Mouse (Mus musculus) CH12.LX (cell line): ENCODE measurements around the gene Sh3bp2. TPM values are rescaled to one million over a fixed set of nuclear protein-coding genes. Genes with fewer than 3 reads are reported as not detected.
A peak's percentile ranks its signal among the peaks of the same experiment; 100 is the strongest.

ENCODE experiments used
- DNase-seq: peaks from one replicate; pipeline ENCODE4 v3.0.0-alpha.2; 2013; ENCODE audit errors: extremely low read depth
- H3K27ac ChIP-seq: 2 replicates; pipeline ENCODE4 v1.5.1; 2012; ENCODE audit warnings: low read depth, mild to moderate bottlenecking, control low read depth, moderate library complexity; ENCODE audit not compliant: insufficient read depth
- H3K27me3 ChIP-seq: replicated peaks from 2 replicates; pipeline ENCODE3; 2012; ENCODE audit warnings: inconsistent platforms
- H3K36me3 ChIP-seq, 2 experiments: replicated peaks in 1 of 2; 2 replicates each; pipeline versions ENCODE3 to v1.6.1; 2012; ENCODE audit warnings: inconsistent platforms in 1 of 2, low read length in 1 of 2, mild to moderate bottlenecking in 1 of 2, mixed read lengths in 1 of 2, moderate library complexity in 1 of 2; ENCODE audit not compliant: control insufficient read depth in 1 of 2, insufficient read depth in 1 of 2
- H3K4me1 ChIP-seq, 2 experiments: 2 replicates each; pipeline ENCODE4 v1.6.1; 2012; ENCODE audit warnings: inconsistent platforms in 1 of 2, moderate library complexity in 1 of 2; ENCODE audit not compliant: insufficient read depth in 2 of 2, control insufficient read depth in 1 of 2
- H3K4me2 ChIP-seq: 2 replicates; pipeline ENCODE4 v1.6.1; 2012; ENCODE audit warnings: low read depth, mild to moderate bottlenecking, control low read depth; ENCODE audit not compliant: poor library complexity, insufficient read depth, severe bottlenecking
- H3K4me3 ChIP-seq, 3 experiments: fragments of 150-350 bp in 1 of 3; sonication (generic) in 1 of 3; replicated peaks in 1 of 3; 2 replicates each; pipeline versions ENCODE3 to v1.5.1; 2011 to 2012; ENCODE audit warnings: low read depth in 2 of 3, low read length in 2 of 3, mild to moderate bottlenecking in 2 of 3, moderate library complexity in 2 of 3, control low read depth in 1 of 3, improper control_type of control experiment in 1 of 3, inconsistent platforms in 1 of 3, mixed read lengths in 1 of 3; ENCODE audit not compliant: poor library complexity in 1 of 3
- H3K79me2 ChIP-seq: replicated peaks from 2 replicates; pipeline ENCODE4 v1.6.1; 2012; ENCODE audit warnings: mild to moderate bottlenecking, moderate library complexity; ENCODE audit not compliant: control insufficient read depth, poor library complexity, insufficient read depth, severe bottlenecking; ENCODE audit errors: extremely low read depth
- H3K9ac ChIP-seq: 2 replicates; pipeline ENCODE4 v1.6.1; 2012; ENCODE audit warnings: low read depth, mild to moderate bottlenecking, control low read depth, moderate library complexity; ENCODE audit not compliant: insufficient read depth
- H3K9me3 ChIP-seq: replicated peaks from 2 replicates; pipeline ENCODE3; 2012; ENCODE audit warnings: low read length, inconsistent platforms, mixed read lengths
- BHLHE40 ChIP-seq: IDR thresholded peaks from 2 replicates; pipeline ENCODE4 v1.6.1; 2011; ENCODE audit warnings: mild to moderate bottlenecking, low read depth, low read length, improper control_type of control experiment
- CHD1 ChIP-seq: IDR thresholded peaks from 2 replicates; pipeline ENCODE4 v1.6.1; 2012; ENCODE audit warnings: low read depth, low read length, improper control_type of control experiment, inconsistent platforms
- CHD2 ChIP-seq: IDR thresholded peaks from 2 replicates; pipeline ENCODE4 v1.6.1; 2011; ENCODE audit warnings: low read length, improper control_type of control experiment
- CTCF ChIP-seq, 2 experiments: IDR thresholded peaks in 1 of 2; conservative IDR thresholded peaks in 1 of 2; 2 replicates each; pipeline ENCODE4 v1.5.1; 2011 to 2012; ENCODE audit warnings: low read depth in 2 of 2, low read length in 2 of 2, improper control_type of control experiment in 1 of 2, inconsistent platforms in 1 of 2, mild to moderate bottlenecking in 1 of 2, moderate library complexity in 1 of 2
- EP300 ChIP-seq: IDR thresholded peaks from 2 replicates; pipeline ENCODE4 v1.6.1; 2011; ENCODE audit warnings: low read length, improper control_type of control experiment
- ETS1 ChIP-seq: conservative IDR thresholded peaks from 2 replicates; pipeline ENCODE4 v1.6.1; 2012; ENCODE audit warnings: low read depth, mild to moderate bottlenecking, inconsistent platforms, low read length, improper control_type of control experiment, moderate library complexity
- GABPA ChIP-seq: IDR thresholded peaks from 2 replicates; pipeline ENCODE4 v1.6.1; 2012; ENCODE audit warnings: low read depth, low read length, improper control_type of control experiment, inconsistent platforms; ENCODE audit not compliant: insufficient replicate concordance
- IRF4 ChIP-seq: IDR thresholded peaks from 2 replicates; pipeline ENCODE4 v1.6.1; 2014; ENCODE audit warnings: low read depth, mild to moderate bottlenecking, inconsistent platforms, low read length, improper control_type of control experiment
- JUN ChIP-seq: IDR thresholded peaks from 2 replicates; pipeline ENCODE4 v1.6.1; 2011; ENCODE audit warnings: low read depth, mild to moderate bottlenecking, low read length, improper control_type of control experiment, moderate library complexity; ENCODE audit not compliant: insufficient read depth
- KAT2A ChIP-seq: IDR thresholded peaks from 2 replicates; pipeline ENCODE4 v1.6.1; 2012; ENCODE audit warnings: low read length, improper control_type of control experiment, inconsistent platforms; ENCODE audit not compliant: insufficient replicate concordance
- MAFK ChIP-seq: IDR thresholded peaks from 2 replicates; pipeline ENCODE4 v1.6.1; 2011; ENCODE audit warnings: low read length, improper control_type of control experiment; ENCODE audit not compliant: insufficient replicate concordance
- MAX ChIP-seq: IDR thresholded peaks from 2 replicates; pipeline ENCODE4 v1.6.1; 2011; ENCODE audit warnings: low read length, improper control_type of control experiment
- MAZ ChIP-seq: IDR thresholded peaks from 2 replicates; pipeline ENCODE4 v1.6.1; 2012; ENCODE audit warnings: low read depth, mild to moderate bottlenecking, inconsistent platforms, low read length, improper control_type of control experiment, moderate library complexity
- MEF2A ChIP-seq: IDR thresholded peaks from 2 replicates; pipeline ENCODE4 v1.6.1; 2014; ENCODE audit warnings: low read depth, mild to moderate bottlenecking, inconsistent platforms, low read length, improper control_type of control experiment, borderline replicate concordance
- MXI1 ChIP-seq: IDR thresholded peaks from 2 replicates; pipeline ENCODE4 v1.6.1; 2011; ENCODE audit warnings: mild to moderate bottlenecking, low read depth, low read length, improper control_type of control experiment
- MYC ChIP-seq: IDR thresholded peaks from 2 replicates; pipeline ENCODE4 v1.6.1; 2011; ENCODE audit warnings: low read depth, mild to moderate bottlenecking, improper control_type of control experiment, low read length
- NELFE ChIP-seq: IDR thresholded peaks from 2 replicates; pipeline ENCODE4 v1.6.1; 2011; ENCODE audit warnings: low read depth, low read length, improper control_type of control experiment
- POLR2AphosphoS2 ChIP-seq: IDR thresholded peaks from 2 replicates; pipeline ENCODE4 v1.6.1; 2011; ENCODE audit warnings: low read depth, low read length, improper control_type of control experiment
- RAD21 ChIP-seq: IDR thresholded peaks from 2 replicates; pipeline ENCODE4 v1.6.1; 2011; ENCODE audit warnings: low read depth, mild to moderate bottlenecking, low read length, improper control_type of control experiment, moderate library complexity
- RCOR1 ChIP-seq: conservative IDR thresholded peaks from 2 replicates; pipeline ENCODE4 v1.6.1; 2012; ENCODE audit warnings: low read depth, mild to moderate bottlenecking, inconsistent platforms, low read length, improper control_type of control experiment
- SIN3A ChIP-seq: IDR thresholded peaks from 2 replicates; pipeline ENCODE4 v1.6.1; 2012; ENCODE audit warnings: low read length, improper control_type of control experiment, inconsistent platforms
- SMC3 ChIP-seq: IDR thresholded peaks from 2 replicates; pipeline ENCODE4 v1.6.1; 2011; ENCODE audit warnings: low read depth, low read length, improper control_type of control experiment
- TCF12 ChIP-seq: IDR thresholded peaks from 2 replicates; pipeline ENCODE4 v1.6.1; 2014; ENCODE audit warnings: low read depth, mild to moderate bottlenecking, inconsistent platforms, low read length, improper control_type of control experiment
- UBTF ChIP-seq: IDR thresholded peaks from 2 replicates; pipeline ENCODE4 v1.6.1; 2012; ENCODE audit warnings: low read depth, mild to moderate bottlenecking, inconsistent platforms, low read length, improper control_type of control experiment, moderate library complexity
- USF1 ChIP-seq: IDR thresholded peaks from 2 replicates; pipeline ENCODE4 v1.6.1; 2014; ENCODE audit warnings: low read depth, mild to moderate bottlenecking, inconsistent platforms, low read length, improper control_type of control experiment
- USF2 ChIP-seq: conservative IDR thresholded peaks from 2 replicates; pipeline ENCODE4 v1.6.1; 2011; ENCODE audit warnings: low read depth, low read length, improper control_type of control experiment
- ZC3H11A ChIP-seq: IDR thresholded peaks from 2 replicates; pipeline ENCODE4 v1.6.1; 2012; ENCODE audit warnings: low read depth, mild to moderate bottlenecking, inconsistent platforms, low read length, improper control_type of control experiment
- ZMIZ1 ChIP-seq: IDR thresholded peaks from 2 replicates; pipeline ENCODE4 v1.6.1; 2012; ENCODE audit warnings: low read depth, mild to moderate bottlenecking, inconsistent platforms, low read length, improper control_type of control experiment
- ZNF384 ChIP-seq: IDR thresholded peaks from 2 replicates; pipeline ENCODE4 v1.6.1; 2012; ENCODE audit warnings: low read depth, low read length, improper control_type of control experiment, inconsistent platforms
- dilution Hi-C: fragments of 300-500 bp; cut with MboI; formaldehyde crosslinking; loops from 2 replicates; pipeline ENCODE4 v1.14.3; 2020; ENCODE audit warnings: low sequenced_read_pairs; ENCODE audit not compliant: extremely low pct_unique_long_range_greater_than_20kb, extremely low pct_ligation_motif_present
- in situ Hi-C: fragments of 300-500 bp; cut with MboI; formaldehyde crosslinking; loops from 3 replicates; pipeline ENCODE4 v1.14.3; 2019; ENCODE audit warnings: low sequenced_read_pairs, low pct_ligation_motif_present, low pct_unique_long_range_greater_than_20kb, mixed read lengths
- polyA plus RNA-seq: library from polyadenylated mRNA; unstranded; fragments of >175 nt; gene quantifications from 2 replicates; pipeline ENCODE4 v1.2.1, GENCODE M21; 2012; ENCODE audit warnings: low read depth; ENCODE audit not compliant: insufficient read length
- total RNA-seq, 2 experiments: library from RNA; depleted of rRNA; stranded (reverse); fragments of 300-350 nt in 1 of 2; fragments of >200 nt in 1 of 2; gene quantifications; 2 replicates each; pipeline ENCODE4 v1.2.3; 2012 to 2014

Gene Sh3bp2
- total and polyA plus RNA-seq, 3 experiments = 5.8 to 10.5 (median 7.3) TPM

GRCm38 (mm10) chr5:34520458-34521209 is 5.0 kb upstream of the Sh3bp2 start (continued):
- TF ChIP-seq TCF12 (no peak), USF2 (no peak), RAD21 (no peak), MEF2A (peak; percentile 100), MAFK (0 out of 2 replicates have a peak, but pooled peaks have one; percentile 55), BHLHE40 (peak; percentile 70), IRF4 (peak; percentile 69), NELFE (0 out of 2 replicates have a peak, but pooled peaks have one; percentile 24), ETS1 (peak; percentile 82), RCOR1 (no peak), SIN3A (0 out of 2 replicates have a peak, but pooled peaks have one; percentile 41), GABPA (no peak), CHD1 (no peak), MXI1 (no peak), CHD2 (no peak)

- TF ChIP-seq MXI1 = no peak
- no peak for TF ChIP-seq USF2
- TF ChIP-seq MAZ = no peak
- TF ChIP-seq UBTF = no peak
- no peak for TF ChIP-seq RCOR1
- TF ChIP-seq NELFE = no peak
- no peak for TF ChIP-seq CHD2
- TF ChIP-seq ZC3H11A = no peak
- TF ChIP-seq CTCF (conservative IDR thresholded peaks at IDR 0.05 in 1 of 2, IDR thresholded peaks at IDR 0.05 in 1 of 2; ENCODE audit: low read depth in 2 of 2, low read length in 2 of 2) = no peak
- TF ChIP-seq USF1 = no peak
- no peak for TF ChIP-seq EP300
- TF ChIP-seq MYC = no peak
- no peak for TF ChIP-seq MAX
- TF ChIP-seq KAT2A = no peak
- TF ChIP-seq ZNF384 = no peak
- TF ChIP-seq JUN = no peak
- TF ChIP-seq ZMIZ1 = no peak
- no peak for TF ChIP-seq SMC3
- no peak for TF ChIP-seq POLR2AphosphoS2
- H3K79me2 ChIP-seq = no peaks in the 10 kb centered on the region
- no peak overlapping the region for H3K4me3 ChIP-seq
- H3K36me3 ChIP-seq = no peaks in the 10 kb centered on the region
- DNase-seq = no peak
- dilution Hi-C loops = no loop called here
- peaks cover 33 to 56% of the 10 kb centered on the region in 2 experiments for H3K4me1 ChIP-seq
- no peaks in the 10 kb centered on the region for H3K27me3 ChIP-seq
- 0 out of 2 replicates have a peak overlapping the region, but pooled peaks have one; percentile 4 for H3K4me2 ChIP-seq
- no peak overlapping the region for H3K9ac ChIP-seq
- no peaks in the 10 kb centered on the region for H3K9me3 ChIP-seq
- H3K27ac ChIP-seq = peak overlapping the region; percentile 62
- in situ Hi-C loops = no loop called here
Measured at GRCm38 (mm10) chr5:34521337-34521736, 4.3 kb upstream of the Sh3bp2 start.
